Mouse (Mus musculus) 3134 (cell line): ENCODE measurements around the gene Gpr180.
"Not testable (repeated sequence)": the region's sequence is repeated elsewhere in the genome, so short reads cannot be mapped to it uniquely, and the experiment has no call there.

Source experiments
- DNase-seq: peaks from one replicate; pipeline ENCODE4 v3.0.0-alpha.2; 2011; ENCODE audit warnings: low spot score; ENCODE audit not compliant: insufficient read length; ENCODE audit errors: extremely low read depth

Gene Gpr180

DNA sequence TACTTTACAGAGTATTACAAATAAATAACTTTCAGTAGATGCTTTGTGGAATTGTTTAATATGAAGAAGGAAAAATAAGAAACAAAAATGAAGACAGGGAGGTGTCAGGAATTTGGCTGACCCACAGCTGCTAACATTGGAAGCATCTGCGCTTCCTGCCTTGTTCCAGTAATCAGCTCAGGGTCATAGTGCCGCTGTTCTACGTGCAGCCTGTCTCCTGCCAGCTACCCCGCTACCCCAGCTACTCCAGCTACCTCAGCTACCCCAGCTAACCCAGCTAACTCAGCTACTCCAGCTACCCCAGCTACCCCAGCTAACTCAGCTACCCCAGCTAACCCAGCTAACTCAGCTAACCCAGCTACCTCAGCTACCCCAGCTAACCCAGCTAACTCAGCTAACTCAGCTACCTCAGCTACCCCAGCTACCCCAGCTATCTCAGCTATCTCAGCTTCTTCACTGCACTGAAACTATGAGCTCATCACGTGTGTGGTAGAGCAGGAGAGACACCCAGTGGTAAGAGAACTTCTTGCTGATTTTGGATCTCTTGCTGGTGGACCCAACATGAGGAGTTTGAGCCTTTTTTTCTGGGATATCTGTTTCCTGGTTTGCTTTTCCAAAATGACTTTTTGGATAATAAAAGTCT is 14.8 kb downstream of the Gpr180 start:
- no peak for DNase-seq

DNA sequence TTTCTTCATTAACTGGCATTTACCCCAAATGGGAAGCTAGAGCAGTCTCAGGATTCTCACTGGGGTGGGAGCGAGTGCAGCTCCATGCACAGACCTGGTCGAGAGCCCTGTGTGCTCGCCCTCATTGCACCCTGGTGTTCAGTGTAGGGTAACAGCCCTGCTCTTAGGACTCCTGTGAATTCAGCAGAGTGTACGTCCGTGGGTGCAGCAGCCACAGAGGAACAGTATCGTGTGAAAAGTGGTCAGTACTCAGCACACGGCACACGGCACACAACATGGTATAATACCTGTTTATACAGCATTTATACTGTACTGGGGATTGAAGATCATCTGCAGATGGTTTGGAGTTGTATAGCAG is 15.3 kb downstream of the Gpr180 start:
- no peak for DNase-seq

DNA sequence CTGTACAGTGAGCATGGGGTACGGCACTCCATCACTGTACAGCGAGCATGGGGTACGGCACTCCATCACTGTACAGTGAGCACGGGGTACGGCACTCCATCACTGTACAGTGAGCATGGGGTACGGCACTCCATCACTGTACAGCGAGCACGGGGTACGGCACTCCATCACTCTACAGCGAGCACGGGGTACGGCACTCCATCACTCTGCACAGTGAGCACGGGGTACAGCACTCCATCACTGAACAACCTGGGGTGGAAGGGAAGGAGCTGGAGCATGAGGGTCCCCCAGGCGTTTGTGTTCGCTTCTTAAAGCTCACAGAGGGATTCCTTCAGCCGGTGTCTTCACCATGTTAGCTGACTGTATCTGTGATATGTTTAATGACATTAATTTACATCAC is 19.1 kb downstream of the Gpr180 start:
- DNase-seq: not testable (repeated sequence)

- DNase-seq: no peak
Observed at GRCm38 (mm10) chr14:118156740-118157139, 19.8 kb downstream of the Gpr180 start.

GRCm38 (mm10) chr14:118157146-118157545 is 20.2 kb downstream of the Gpr180 start:
- no peak for DNase-seq

DNA sequence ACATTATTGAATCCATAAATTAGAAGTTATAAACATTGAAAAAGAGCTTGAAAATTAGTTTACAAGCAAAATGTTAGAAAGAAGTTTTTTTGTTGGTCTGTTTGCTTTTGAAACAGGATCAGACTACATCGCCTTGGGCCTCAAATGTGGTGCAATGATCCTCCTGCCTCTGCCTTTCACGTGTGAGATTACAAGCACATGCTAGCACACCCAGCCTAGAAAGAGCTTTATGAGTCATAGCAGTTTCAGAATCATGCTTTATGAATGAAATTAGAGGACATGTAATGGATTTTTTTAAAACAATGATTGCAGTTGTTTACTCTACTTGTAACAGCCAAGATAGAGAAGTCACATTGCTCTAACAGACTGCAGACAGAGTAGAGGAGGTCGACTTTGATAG is 24.8 kb downstream of the Gpr180 start:
- no peak for DNase-seq

GRCm38 (mm10) chr14:118162640-118163039 is 25.7 kb downstream of the Gpr180 start:
- no peak for DNase-seq

GRCm38 (mm10) chr14:118168776-118169175 is 31.8 kb downstream of the Gpr180 start:
- DNase-seq: no peak

GRCm38 (mm10) chr14:118173590-118174203 is 36.7 kb downstream of the Gpr180 start:
- DNase-seq: no peak

DNA sequence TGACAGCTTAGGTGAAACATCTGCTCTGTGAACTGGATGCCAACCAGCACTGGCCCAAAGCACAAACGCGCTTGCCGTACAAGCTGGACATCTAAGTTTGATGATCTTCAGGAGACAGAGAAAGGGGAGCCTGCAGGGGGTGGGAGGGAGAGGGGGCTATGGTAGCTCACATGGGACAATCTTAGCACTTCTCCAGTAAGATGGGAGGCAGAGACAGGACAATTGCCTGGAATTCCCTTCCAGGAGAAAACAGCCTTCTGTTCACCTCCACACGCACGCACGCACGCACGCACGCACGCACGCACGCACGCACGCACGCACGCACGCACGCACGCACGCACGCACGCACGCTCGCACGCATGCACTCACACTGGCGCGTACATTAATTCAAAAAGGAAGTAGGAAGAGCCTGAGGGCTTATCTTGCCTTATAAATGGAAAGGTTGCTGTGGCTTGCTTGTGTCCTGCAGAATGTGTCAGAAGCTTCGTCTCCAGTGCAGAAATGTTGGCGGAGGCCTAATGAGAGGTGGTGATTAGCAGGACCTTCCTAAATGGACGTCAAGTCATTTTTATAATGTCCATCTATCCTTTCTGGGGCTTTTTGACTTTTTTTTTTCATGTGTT is 38.2 kb downstream of the Gpr180 start:
- no peak for DNase-seq

GRCm38 (mm10) chr14:118175694-118176085 is 38.7 kb downstream of the Gpr180 start:
- DNase-seq: no peak

DNA sequence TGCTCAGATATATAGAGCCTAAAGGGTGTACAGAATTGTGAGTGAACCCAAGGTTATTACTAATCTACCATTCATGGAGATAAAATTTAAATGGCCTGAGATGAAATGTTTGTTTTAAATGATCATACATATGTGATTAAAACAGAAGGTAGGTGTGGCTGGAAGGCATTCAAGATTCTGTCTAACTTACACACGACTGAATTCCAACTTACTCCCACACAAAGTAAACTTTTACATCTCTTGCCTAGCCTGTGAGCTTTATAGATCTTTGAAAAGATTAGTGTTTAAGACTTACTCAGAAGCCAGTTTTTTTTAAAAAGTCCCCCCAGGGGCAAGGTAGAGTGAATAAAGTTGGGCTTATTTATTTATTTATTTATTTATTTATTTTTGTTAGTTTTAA is 42.3 kb downstream of the Gpr180 start:
- no peak for DNase-seq

GRCm38 (mm10) chr14:118179701-118180100 is 42.7 kb downstream of the Gpr180 start:
- DNase-seq: no peak

DNA sequence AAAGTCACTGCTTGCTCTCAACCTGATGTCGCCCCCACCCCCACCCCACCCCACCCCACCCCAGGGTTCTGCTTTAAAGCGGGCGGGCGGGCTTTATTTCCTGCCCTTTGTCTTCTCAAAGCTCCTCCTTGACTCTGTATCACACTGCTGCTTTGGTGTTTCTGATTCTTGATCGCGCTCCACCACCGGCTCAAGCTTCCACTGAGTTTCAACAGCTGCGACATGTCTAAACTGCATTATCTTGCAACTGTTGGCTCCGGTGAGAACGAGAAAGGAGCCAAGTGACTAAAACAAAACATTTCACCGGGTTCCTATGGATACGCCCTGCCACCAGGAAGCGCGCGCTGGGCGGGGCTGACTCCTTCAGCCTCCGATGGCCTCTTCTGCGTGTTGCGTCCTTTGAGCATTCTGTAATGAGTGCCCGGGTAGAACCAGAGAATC is 43.2 kb downstream of the Gpr180 start:
- DNase-seq: peak; percentile 19

DNA sequence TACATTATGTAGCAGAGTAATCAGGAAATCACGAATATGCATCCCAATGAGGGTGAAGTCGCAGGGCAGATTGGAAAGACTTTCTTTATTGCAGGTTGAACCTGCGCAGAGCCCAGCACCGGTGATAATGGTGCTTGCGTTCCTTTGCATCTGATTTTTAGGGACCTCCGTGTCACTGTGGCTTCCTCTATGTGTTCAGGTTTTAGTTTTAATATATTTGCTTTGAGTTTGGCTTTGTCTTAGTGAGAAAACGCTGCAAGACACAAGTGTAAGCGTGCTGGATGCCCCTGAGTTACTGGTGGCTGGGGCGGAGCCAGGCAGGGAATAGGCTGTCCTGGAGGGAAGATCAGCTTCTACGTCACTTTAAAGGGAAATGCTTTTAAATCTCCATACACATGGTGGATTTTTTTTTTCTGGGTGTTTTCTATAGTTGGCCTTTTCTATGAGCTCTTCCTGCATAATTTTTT is 43.8 kb downstream of the Gpr180 start:
- no peak for DNase-seq

DNA sequence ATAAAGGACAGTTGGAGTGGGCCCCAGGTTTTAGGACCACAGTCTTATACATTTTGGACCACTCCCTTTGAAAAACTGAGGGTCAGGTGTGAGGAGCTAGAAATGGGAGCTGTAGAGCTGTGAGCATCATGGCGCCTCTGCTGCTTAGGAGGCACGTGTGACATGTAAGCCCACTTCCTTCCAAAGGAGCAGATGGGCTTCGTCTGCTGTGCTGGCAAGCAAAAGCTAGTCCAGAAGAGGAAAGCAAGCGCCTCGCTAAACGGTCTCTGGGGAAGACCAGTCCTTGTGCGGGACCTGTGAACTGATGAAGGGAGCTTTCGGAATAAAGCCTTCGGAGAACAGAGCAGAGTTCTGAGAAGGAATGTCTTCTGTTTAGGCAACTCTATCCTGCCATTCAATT is 54.5 kb downstream of the Gpr180 start:
- no peak for DNase-seq

DNA sequence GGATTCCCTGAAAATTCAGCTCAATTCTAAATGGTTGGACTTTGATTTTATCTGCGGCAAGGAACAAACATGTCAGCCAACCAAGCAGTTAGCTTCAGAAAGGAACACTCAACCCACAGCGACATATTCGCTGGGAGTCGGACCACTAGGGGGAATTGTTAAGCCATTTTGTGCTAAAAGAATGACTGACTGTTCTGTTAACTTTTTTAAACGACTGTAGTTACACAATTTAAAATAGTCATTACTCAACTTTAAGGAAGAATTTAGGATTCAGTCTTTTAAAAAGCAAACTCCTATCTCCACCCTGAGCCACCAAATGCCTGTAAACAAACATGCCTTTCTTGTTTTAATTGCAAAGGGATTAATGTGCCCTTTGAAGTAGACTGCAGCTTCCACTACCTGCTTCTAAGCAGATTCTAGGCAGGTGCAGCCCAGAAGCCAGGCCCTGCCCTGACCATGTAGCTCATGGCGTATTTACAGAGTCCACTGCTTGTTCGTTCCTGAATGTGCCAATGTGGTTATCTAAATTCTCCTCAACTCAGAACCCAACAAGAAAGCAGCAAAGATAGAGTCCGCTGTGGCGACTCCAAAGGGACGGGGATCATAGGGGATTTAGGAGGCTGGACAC is 56.2 kb downstream of the Gpr180 start:
- no peak for DNase-seq

GRCm38 (mm10) chr14:118193663-118194062 is 56.7 kb downstream of the Gpr180 start:
- no peak for DNase-seq

- DNase-seq: no peak
Observed at GRCm38 (mm10) chr14:118194219-118194914, 57.4 kb downstream of the Gpr180 start.

- no peak for DNase-seq
Observed at GRCm38 (mm10) chr14:118197063-118197462, 60.1 kb downstream of the Gpr180 start.

DNA sequence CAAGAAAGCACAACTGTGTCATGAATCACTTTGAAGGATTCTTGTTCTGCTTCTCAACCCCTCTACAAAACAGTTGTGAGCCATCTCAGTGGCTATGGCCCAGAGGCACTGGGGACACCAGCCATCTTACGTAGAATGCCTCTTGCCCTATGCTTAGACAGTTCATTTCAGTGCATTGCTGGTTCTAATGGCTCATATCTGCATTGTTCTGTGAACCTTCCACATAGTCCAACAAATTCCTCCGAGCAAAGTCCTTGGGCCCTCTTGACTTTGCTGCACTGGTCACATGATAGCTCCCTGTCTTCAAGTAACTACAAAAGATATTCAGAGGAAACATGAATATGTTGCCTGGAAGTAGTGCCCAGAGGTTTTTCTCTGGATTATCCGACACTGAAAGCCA is 63.8 kb downstream of the Gpr180 start:
- no peak for DNase-seq
